Mouse (Mus musculus) CD4-positive helper T cell, adult 2 months (primary cell): ENCODE data around the gene Olfr530.

ENCODE experiments used
- DNase-seq: peaks from one replicate; pipeline ENCODE4 v3.0.0-alpha.2; 2012; ENCODE audit warnings: low read depth, missing footprints, low spot score

Olfr530 gene

GRCm38 (mm10) chr7:140376231-140376630 is at the start of gene Olfr530:
TSS of gene Olfr530 (minus strand) at chr7:140376331.
- no peak for DNase-seq

- no peak for DNase-seq
These were observed 45.4 kb upstream of the Olfr530 start, which contains the start of gene Olfr532 for GRCm38 (mm10) chr7:140421539-140421938. TSS of gene Olfr532 (minus strand) at chr7:140421639.

- DNase-seq, result no peak
These were observed 26.7 kb upstream of the Olfr530 start, which contains the start of gene Olfr531 for GRCm38 (mm10) chr7:140402818-140403217. TSS of gene Olfr531 (minus strand) at chr7:140402918.

- DNase-seq, result peak; percentile 63
These were observed 780 bp upstream of the Olfr530 start for GRCm38 (mm10) chr7:140376911-140377310.

- peak; percentile 65 for DNase-seq
These were observed 1.8 kb downstream of the Olfr530 start for GRCm38 (mm10) chr7:140374300-140374699.

GRCm38 (mm10) chr7:140361571-140361970 is 14.6 kb downstream of the Olfr530 start, which contains the start of gene Olfr60:
TSS of gene Olfr60 (minus strand) at chr7:140361671.
- no peak for DNase-seq

- no peak for DNase-seq
These were observed 42.4 kb downstream of the Olfr530 start, which contains the start of gene Olfr527 for GRCm38 (mm10) chr7:140333717-140334116. TSS of gene Olfr527 (plus strand) at chr7:140334017.

- no peak for DNase-seq
These were observed 46.3 kb downstream of the Olfr530 start for GRCm38 (mm10) chr7:140329766-140330304.
